Mouse (Mus musculus): ENCODE data around the gene Tra2b.
"Not testable (repeated sequence)": the region's sequence is repeated elsewhere in the genome, so short reads cannot be mapped to it uniquely, and the experiment has no call there.

Gene Tra2b

DNA sequence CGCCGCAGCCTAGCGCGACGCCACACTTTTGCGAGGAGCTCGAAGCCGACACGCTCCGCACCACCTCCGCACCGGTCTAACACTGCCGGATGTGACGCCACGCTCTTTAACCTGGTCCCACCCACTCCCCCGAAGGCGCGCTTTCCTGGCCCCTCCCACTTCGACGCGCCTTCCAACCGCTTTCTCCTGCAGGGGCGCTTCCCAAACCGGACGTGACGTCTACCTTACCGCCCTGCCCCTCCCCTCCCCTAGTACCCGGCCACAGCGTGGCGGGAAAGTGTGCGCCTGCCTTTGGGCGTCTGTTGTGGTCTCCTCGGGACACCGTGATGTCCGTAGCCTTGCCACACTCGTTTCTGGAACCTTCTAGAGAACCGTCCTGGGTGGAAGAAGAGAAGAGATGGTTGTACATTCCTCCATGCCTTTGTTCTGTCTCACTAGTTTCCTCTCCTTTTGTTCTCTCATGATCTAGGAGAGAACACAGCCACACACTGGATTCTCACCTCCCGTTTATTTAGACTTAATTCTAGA is at the start of gene Tra2b:
Gene Tra2b, minus strand, starts transcription at position 157 of the 528 bp plus-strand sequence.
- peak; percentile 95 for DNase-seq (ENCODE audit: low spot score)

DNA sequence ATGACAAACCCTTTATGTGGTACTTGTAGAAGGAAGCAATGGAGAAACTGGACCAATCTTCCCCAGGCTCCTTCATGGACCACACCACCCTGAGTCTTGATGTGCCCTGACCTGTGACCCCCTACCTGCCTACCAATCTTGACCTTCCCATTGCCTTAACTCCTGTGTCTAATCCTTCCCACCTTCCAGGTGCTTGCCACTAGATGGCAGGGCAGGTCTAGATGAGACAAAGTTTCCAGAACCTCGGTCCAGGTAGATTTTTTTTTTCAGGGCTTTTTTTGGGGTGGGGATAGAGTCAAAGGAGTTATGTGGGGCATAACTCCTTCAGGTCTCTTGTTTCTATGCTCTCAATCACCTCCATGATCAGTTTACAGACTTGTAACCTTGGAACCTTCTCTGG is 44.8 kb upstream of the Tra2b start:
- no peak for DNase-seq (ENCODE audit: low spot score)

- DNase-seq (ENCODE audit: low spot score): peak; percentile 13
Measured at GRCm38 (mm10) chr16:22302606-22303005, 36.8 kb upstream of the Tra2b start.

- DNase-seq (ENCODE audit: low spot score): no peak
Measured at GRCm38 (mm10) chr16:22301378-22301777, 35.6 kb upstream of the Tra2b start.

DNA sequence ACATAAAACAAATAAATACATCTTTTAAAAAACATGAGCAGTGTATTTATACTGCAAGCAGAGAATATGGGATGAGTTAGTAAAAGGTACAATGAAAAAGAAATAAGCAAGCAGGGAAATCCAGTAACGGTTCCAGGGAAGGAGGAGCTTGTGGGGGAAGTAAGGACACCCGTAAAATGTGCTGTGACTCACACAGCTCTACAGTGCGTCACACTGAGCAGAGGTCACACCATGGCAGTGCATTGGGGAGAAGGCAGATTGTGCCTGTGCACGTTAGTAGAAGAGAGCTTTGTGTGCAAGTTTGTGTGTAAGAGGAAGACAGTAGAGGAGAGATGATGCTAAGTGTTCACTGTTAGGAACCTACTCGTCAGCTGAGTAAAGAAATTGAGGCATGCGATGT is 31.1 kb upstream of the Tra2b start:
- no peak for DNase-seq (ENCODE audit: low spot score)

DNA sequence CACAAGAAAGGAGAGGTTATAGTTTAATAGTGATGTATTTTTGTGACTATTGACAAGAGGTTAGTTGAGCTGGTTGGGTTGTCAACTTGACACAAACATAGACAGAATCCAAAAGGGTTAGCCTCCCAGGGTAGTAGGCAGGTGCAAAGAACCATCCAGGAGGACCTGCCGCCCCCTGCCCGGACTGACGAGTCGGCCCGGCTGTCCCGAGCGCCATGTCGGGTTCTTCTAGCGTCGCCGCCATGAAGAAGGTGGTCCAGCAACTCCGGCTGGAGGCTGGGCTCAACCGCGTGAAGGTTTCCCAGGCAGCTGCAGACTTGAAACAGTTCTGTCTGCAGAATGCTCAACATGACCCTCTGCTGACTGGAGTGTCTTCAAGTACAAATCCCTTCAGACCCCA is 29.0 kb upstream of the Tra2b start:
- DNase-seq (ENCODE audit: low spot score): not testable (repeated sequence)

GRCm38 (mm10) chr16:22293600-22293999 is 27.8 kb upstream of the Tra2b start:
- no peak for DNase-seq (ENCODE audit: low spot score)

GRCm38 (mm10) chr16:22292394-22292793 is 26.6 kb upstream of the Tra2b start:
- no peak for DNase-seq (ENCODE audit: low spot score)

- no peak for DNase-seq (ENCODE audit: low spot score)
Measured at GRCm38 (mm10) chr16:22289643-22290042, 23.8 kb upstream of the Tra2b start.

- DNase-seq (ENCODE audit: low spot score): no peak
Measured at GRCm38 (mm10) chr16:22286996-22287395, 21.2 kb upstream of the Tra2b start.

GRCm38 (mm10) chr16:22276536-22276935 is 10.7 kb upstream of the Tra2b start:
- DNase-seq (ENCODE audit: low spot score): no peak

DNA sequence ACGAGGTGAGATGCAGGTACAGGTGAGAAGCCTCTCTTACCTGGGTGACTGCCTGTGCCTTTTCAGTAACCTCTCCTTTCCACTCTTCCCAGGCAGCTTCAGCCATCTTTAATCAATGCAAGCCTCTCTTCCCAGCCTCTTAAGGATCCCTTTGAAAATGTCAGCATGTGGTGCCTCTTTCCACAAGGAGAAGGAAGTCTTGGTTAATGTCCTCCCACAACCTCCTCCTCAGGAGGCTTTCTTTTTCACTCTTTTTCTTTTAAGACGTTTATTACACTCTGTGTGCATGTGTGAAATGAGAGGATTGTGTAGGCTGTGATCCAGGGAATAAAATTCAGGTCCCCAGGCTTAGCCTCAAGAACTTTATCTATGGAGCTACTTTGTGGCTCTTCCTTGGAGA is 9.3 kb upstream of the Tra2b start:
- no peak for DNase-seq (ENCODE audit: low spot score)

DNA sequence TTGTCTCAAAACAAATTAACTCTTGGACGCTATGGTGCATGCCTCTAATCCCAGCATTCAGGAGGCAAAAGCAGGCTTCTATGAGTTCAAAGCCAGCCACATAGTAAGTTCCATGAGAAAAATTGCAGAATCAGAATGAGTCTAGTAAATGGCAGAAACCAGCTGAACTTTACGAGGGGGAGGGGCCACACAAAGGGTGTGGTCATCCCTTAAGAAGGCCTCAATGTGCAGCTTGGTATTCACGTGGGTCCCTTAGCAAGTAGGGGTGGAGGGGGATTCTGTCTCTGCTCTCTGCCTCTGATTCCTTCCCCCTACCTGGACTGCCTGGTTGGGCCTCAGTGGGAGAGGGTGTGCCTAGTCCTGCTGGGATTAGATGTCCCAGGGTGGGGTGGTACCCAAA is 4.7 kb upstream of the Tra2b start:
- no peak for DNase-seq (ENCODE audit: low spot score)

DNA sequence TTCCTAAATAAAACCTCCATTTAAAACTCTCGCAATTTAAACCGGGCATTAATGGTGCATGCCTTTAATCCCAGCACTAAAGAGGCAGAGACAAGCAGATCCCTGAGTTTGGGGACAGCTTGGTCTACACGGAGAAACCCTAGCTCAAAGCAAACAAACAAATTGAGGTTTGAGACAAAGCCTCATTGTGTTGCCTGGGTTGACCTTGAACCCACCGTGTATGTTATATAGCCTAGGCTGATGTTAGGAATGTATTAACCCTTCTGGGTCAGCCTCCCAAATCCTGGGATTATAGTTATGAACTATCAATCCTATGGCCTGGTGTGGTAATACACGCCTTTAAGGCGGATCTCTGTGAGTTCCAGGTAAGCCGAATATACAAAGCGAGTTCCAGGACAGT is 579 bp upstream of the Tra2b start:
- DNase-seq (ENCODE audit: low spot score): no peak

- DNase-seq (ENCODE audit: low spot score): peak; percentile 73
Measured at GRCm38 (mm10) chr16:22264962-22265848, 600 bp downstream of the Tra2b start.

- no peak for DNase-seq (ENCODE audit: low spot score)
Measured at GRCm38 (mm10) chr16:22264232-22264961, 1.4 kb downstream of the Tra2b start.

- no peak for DNase-seq (ENCODE audit: low spot score)
Measured at GRCm38 (mm10) chr16:22263124-22263523, 2.7 kb downstream of the Tra2b start.

- no peak for DNase-seq (ENCODE audit: low spot score)
Measured at GRCm38 (mm10) chr16:22261563-22261962, 4.2 kb downstream of the Tra2b start.

GRCm38 (mm10) chr16:22260423-22261143 is 5.2 kb downstream of the Tra2b start:
- no peak for DNase-seq (ENCODE audit: low spot score)

DNA sequence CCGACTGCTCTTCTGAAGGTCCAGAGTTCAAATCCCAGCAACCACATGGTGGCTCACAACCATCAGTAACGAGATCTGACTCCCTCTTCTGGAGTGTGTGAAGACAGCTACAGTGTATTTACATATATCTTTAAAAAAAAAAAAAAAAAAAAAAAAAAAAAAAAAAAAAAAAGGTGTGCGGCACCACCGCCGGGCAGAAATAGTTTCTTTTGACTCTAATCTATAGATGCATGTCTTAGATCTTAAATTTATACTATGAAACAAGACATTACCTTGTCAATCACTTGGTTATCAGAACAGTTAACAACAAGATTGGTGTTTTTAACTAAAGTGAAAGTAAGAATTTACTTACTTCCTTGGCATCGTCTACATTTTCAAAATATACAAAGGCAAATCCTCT is 13.6 kb downstream of the Tra2b start:
- not testable (repeated sequence) for DNase-seq (ENCODE audit: low spot score)

DNA sequence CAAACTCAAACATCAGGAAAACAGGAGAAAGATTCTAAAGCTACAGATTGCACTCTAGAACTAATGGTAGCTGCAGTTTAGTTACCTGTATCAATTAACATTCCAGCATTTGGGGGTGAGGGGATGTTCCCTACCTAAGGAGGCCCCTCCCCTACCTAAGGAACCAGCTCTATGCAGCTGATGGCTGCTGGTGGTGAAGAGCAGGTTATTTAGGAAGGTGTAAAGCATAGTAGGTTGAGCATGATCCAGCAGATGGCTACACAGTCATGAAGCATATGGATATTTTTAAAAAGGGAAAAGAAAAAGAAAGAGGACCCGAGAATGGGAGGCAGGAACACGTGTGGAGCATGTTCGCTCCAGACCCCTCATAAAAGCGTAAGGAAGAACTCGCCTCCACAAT is 15.5 kb downstream of the Tra2b start:
- DNase-seq (ENCODE audit: low spot score): no peak

DNA sequence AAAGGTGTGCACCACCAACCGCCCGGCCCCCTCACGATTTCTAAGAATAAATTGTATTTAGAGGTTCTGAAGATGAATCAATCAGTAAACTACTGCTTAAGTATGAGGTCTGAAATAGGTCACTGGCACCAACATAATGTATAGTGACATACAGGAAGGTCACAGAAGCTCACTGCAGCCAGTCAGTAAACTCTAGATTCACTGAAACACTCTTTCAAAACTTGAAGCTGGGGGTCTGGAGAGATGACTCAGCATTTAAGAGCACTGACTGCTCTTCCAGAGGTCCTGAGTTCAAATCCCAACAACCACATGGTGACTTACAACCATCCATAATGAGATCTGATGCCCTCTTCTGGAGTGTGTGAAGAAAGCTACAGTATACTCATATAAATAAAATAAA is 16.1 kb downstream of the Tra2b start:
- no peak for DNase-seq (ENCODE audit: low spot score)
